Mouse (Mus musculus): ENCODE results near the gene Ccdc73.

DNA sequence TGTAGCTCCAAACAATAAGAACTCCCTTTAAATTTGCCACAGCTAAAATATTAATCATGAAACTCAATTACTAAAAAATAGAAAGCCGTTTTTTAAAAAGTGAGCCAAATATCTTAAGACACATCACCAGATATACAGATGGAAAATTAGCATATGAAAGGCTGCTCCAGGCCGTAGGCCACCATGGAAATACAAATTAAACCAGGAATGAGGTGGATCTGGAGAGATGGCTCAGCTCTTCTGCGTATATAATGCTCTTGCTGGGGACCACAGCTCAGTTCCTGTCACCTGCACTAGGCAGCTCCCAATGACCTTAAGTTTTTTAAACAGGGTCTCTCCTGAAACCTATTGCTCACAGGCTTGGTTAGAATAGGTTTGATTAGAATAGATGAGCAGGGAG, 166.5 kb downstream of the Ccdc73 start:
- TF ChIP-seq CTCF (IDR thresholded peaks at IDR 0.05; ENCODE audit: borderline replicate concordance, insufficient read depth, low read length) = no peak
- no peak for TF ChIP-seq POLR2A (IDR thresholded peaks at IDR 0.05; ENCODE audit: low read depth, low read length)

Data from embryonic fibroblast, embryonic 13.5 days (primary cell).